Mouse (Mus musculus) kidney, postnatal 14 days (tissue): Measurements from ENCODE around the gene 2010003K11Rik.

Source experiments
- DNase-seq: peaks from one replicate; pipeline ENCODE4 v3.0.0; 2022; ENCODE audit warnings: mixed read lengths

2010003K11Rik gene

DNA sequence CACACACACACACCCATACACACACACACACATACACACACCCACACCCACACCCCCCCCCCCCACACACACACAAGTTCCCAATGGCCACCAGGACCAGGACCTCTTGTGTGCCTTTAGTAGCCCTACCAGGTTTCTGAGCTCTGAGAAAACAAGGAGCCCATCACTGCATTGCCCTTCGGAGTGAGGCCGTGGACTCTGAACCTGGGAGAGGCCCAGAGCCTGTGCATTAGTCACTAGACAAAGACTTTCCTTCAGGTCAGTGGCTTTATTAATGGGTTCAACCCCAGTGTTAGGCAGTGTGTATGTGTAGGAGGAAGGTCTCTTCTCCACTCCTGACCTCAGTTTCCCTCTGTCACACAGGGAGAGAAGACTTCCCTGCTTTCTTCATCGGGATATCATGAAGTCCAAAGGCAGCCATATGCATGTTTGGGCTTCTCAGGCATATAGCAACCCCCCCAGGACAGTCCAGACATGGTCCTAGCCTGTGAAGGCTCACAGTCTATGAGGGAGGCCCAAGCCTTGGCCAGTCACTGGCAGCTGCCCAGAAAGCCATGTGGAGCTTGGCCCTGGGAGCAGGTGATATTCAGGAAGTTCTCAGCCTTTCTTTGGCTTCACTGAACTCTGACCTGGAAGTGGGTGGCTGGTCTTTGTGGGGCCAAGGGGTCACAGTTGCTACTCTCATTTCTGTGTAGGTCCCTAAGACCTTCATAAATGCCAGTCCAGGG is 1.7 kb downstream of the 2010003K11Rik start:
- peak; percentile 57 for DNase-seq

DNA sequence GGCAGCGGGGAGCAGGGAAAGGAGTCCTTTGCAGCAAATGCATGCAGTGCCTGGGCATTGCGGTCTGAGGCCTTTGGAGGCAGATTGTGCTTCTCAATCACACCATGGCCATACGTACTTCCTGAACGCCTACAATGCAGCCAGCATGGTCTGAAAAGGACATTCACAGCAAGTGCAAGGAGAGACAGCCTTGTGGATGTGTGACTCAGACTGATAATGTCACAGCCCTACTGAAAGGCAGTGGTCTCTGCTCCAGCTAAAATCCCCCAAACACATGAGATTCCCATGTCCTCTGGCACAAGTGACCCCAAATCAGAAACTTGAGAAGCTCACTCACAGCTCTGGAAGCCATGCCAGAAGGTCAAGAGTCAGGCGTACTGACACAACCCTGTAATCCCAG is 2.6 kb downstream of the 2010003K11Rik start:
- DNase-seq, result no peak

DNA sequence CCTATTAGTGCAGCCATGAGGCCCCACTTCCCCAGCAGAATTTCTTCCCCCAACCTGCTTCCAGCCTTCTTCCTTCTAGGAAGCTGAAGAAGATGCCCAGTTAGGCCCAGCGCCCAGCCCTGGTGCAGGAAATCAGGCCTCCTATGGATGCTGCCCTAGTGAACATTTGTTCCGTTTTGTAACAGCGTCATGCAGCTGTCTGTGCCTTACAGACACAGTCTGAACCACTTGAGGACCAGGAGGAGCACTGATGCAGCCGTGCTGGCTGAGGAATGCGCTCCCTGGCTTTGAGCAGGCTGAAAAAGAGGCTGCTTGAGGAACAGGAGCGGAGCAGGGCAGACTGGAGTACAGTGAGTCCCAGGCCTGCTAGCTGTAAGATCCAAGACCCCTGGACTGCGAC is 3.7 kb downstream of the 2010003K11Rik start:
- no peak for DNase-seq

DNA sequence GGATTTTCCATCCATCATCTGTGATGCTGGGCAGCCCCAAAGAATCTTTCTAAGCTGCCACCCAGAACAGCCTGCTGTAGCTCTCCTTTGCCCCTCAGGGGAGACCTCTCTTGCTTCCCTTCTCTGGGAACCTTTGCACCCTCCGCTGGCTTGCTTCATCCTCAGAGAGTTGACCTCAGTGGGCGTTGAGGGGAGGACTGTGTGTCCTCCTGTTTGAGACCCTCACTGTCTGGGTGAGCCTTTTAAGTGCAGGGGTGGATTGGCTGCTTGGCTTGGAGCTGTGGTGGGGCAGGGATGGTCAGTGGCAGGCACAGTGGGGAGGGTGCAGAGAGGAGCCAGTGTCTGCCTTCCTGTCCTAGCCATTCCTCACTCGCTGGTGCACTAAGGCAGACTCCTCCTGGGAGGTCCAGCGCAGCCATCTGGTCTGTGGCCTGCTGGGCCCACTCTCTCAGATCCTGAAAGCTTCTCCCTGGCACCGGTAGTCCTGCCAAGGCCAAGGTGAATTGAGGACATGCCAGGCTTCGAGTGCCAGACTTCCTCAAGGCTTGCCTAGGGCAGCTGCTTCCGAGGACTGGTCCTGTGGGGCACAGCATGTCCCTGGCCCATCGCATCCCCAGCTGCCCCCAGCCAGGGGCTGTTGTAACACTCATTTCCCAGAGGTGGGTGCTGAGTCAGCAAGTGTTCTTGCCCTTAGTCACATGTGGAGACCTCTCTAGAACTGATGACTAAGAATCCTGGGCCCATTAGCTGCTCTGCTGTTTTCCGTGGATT is 5.7 kb downstream of the 2010003K11Rik start:
- DNase-seq, result peak; percentile 83

DNA sequence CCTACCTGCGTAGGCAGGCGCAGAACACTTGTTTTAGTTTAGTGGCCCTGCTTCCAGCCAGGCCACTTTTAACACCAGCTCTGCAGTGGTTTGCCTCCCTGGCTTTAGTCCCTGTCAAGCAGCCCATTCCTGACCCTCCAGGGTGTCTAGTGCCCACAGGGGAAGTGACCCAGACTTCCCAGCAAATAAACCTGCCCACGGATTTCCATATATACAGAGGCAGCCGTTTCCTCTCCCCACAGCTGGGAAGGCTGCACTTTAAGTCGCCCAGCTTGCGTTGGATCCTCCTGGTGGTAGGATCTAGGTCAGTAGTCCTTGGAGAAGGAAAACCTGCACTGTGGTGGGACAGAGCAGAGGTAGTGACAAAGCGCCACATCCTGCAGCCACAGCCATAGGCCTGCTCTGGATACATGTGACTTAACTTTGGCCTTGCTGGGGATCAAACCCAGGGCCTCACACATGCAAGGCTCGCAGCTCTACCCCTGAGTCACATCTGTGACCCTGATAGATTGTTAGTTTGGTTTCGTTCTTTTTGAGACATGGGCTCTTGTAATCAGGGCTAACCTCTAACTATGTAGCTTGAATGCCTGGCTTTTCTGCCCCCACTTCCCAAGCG is 7.2 kb downstream of the 2010003K11Rik start:
- DNase-seq, result no peak

DNA sequence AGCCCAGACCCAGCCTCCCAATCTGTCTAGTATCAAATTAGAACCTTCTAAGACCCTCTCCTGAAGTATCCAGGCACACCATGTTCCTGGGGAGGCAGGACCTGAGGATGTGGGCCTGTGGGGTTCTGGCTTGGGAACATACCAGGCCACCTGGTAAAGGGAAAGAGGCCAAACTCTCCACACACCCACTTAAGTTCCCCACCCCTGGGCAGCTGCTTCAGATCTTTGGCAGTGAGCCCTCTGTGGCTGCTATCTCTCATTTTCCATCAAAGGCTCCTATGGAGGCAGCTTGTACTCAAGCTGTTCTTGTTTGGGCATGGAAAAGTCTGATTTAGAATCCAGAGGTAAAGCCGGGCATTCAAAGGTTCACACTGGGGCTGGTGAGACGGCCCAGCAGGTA is 10.5 kb downstream of the 2010003K11Rik start:
- no peak for DNase-seq

DNA sequence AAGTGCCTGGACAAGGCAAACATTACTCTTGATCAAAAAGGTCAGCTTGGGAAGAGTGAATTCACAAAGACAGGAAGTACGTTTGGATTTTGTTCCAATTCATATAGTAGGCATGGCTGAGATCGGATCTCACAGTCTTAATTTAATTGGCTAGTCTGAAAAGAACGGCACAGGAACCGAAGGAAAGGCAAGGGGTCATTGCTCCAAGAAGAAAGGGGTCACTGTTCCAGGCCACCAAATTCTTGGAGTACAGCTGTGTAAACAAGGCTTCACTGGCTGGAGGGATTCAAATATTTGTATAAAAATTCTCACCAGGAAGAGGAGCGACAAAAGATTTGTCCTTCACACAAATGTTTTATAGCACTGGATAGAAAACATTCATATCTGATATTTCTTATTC is 13.4 kb downstream of the 2010003K11Rik start:
- DNase-seq, result peak; percentile 51

DNA sequence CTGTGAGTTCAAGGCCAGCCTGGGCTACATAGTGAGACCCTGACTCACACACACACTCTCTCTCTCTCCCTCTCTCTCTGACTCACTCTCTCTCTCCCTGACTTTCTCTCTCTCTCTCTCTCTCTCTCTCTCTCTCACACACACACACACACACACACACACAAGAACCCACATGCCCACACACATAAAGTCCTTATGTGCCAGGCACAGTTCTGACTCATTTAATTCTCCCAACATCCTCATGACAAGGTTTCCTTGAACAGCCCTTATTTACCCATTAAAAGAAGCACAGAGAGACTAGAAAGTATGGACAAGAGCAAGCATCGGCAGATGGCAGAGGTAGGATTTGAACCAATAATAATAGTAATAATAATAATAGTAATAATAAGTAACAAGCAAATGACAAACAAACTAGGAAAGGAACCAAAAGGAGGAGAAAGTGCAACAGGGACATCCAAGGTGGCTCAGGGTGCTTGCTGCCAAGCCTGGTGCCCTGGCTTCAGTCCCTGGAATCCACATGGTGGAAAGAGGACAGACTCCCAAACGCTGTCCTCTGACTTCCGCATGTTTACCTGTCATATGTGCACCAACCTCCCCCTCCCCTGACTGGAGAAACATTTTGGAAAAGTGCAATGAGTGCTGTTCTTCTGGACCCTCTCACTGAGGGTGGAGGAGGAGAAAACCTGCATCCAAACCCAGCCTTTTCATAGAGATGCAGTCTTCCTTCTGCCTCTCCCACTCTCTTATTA is 16.1 kb downstream of the 2010003K11Rik start:
- no peak for DNase-seq

DNA sequence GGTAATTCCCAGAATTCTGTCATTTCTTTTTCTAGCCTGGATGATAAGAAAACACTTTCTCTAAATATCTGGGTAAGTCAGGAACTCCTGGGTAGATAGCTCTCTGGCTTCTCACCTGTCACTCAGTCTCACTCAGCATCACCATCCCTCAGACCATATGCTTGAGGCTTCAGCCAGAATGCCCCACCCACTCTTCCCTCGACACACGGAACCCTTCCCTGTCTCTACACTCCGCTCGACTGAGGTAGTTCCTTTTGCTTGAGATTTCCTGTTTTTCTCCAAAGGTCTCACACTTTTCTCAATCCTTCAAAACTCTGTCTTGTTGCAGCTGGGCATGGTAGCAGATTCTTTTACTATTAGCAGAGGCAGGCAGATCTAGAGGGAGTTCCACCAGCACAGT is 17.1 kb downstream of the 2010003K11Rik start:
- DNase-seq, result no peak

DNA sequence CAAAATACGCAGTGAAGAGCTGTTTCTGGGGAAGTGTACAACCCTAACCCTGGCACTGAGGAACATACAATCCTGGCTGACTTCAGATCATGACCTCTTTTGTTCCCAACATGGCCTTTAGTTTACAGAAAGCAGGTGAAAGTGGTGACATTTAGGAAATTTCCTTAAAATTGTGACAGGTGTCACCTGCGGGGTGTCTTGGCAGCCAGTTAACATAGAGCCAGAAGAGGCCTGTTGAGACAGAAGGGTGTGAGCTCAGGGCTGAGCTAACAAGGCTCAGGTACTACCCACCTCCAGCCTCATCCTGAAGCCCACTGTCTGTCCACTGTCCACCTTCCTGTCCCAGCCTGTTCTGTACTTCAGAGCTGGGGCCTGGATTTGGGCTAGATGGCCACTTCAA is 18.3 kb downstream of the 2010003K11Rik start:
- DNase-seq, result no peak

DNA sequence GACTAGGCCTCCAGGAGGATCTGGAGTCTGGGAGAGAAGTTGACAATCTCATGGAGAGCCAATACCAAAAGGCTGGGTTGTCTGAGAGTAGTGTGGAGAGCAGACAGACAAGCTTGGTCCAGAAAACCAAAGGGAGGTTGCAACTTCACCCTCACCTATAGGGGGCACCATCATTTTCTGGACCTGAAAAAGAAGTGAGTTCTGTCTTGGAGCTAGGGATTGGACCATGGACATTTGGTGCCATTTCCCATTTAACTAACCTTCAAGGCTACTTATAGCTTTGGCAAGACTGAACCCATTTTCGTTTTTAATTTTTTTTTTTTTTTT is 20.2 kb downstream of the 2010003K11Rik start:
- DNase-seq, result no peak

DNA sequence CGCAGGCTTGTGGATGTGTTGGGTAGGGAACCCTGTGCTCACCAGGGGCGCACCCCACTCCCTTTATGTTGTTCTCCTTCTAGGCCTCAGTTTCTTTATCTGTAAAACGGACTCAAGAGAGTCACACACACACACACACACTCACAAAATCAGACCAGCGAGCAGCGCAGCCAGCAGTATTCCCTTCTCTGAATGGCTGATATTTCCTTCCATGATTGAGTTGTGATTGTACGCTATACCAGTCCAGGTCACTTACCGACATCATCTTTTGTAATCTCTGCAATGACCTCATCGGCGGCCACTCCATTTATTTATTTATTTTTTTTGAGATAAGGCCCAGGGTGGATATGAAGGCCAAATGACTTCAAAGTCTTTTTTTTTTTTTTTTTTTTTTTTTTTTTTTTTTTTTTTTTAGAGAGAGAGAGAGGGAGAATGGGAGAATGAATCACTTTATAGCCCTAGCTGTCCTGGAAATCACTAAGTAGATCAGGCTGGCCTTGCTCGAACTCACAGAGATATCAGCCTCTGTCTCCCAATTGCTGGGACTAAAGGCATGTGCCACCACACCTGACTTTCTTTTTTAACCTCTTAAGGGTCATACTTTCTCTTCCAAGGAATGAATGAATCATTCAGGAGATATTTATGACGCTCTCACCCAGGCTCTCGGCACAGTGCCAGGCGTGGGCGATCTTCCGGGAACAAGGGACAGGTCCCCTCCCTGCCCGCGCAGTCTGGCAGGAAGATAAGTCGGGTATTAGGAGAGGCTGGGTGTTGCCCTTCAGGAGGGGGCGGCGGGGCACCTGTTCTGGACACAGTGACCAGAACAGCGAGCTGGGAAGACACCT is 20.8 kb downstream of the 2010003K11Rik start, which contains the start of gene Syt12:
TSS of gene Syt12 (minus strand) at position 103 of the 845 bp plus-strand sequence.
- peak; percentile 27 for DNase-seq

DNA sequence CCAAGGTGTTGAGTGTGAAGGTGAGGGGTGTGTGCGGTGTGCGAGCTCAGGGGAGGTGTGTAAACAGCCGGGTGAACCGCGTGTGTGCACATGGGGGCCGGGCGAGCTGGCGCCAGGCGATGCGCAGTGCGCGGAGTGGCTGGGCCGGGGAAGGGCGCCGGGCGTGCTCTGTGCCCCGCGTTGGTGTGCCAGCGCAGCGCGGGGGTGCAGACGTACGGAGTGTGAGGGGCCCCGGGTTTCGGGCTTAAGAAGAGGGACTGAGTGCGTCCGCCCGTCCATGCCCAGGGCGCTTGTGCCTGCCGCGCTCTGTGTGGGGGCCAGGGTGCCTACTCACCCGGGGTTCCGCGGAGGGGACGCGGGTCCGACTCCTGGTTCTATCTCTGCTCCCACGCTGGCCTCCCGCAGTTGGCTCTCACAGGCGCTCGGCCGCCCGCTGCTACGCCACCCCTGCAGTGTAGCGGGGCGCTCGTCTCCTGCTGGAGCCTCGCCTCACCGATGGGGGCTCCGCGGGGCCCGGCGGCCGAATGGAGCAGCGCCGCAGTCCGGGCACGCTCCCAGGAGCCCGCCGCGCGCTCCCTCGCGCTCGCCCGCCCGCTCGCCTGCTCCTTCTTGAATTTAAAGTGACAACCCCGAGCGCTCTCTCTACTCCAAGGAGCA is 21.7 kb downstream of the 2010003K11Rik start:
- peak; percentile 60 for DNase-seq

DNA sequence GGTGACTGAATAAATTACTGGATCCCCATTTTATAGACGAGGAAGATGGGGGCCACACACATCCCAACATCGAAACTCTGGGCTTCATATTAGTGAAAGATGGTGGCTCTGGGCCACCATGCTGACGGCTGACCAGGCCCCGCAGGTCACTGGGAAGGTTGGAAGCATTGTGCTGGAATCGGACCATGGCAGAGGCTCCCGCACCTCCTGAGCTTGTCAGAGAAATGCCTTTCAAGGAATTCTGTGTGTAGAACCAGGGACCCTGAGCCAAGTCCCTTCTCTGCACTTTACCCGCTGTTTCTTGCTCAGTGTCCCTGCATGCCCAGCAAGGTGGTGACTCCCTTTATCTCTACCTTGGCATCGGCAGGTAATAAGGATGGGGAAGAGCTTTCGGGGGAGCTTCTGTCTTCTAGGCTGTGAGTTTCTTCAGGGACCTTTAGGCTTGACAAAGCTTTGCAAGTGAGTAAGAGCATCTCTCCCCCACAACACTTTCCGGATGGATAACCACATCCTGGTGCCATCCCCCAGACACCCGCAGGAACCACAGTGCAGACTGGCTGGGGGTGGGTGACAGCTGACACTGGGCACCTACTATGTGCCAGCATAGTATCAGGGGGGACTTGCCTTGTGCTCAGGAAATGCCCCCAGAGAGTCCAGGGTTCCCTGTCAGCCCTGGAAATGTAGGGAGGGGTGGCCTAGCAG is 23.0 kb downstream of the 2010003K11Rik start:
- DNase-seq, result no peak

DNA sequence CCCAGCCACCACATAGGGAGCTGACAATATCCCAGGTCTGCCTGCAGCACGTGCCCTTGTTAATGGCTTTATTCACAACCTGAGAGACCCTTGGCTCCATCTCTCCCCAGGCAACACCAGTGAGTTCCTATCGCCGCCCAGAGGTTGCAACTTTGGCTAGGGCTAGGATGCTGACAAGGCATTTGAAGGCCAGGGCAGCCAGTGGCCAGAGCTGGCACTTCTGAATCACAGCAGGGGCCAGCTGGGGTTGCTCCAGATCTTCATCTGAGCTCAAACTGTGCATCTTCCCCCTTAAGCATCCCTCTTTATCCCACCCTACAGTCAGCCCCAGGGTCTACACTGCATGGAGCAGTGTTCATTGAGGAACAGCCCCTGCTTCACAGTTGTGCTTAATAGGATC is 23.6 kb downstream of the 2010003K11Rik start:
- DNase-seq, result no peak

DNA sequence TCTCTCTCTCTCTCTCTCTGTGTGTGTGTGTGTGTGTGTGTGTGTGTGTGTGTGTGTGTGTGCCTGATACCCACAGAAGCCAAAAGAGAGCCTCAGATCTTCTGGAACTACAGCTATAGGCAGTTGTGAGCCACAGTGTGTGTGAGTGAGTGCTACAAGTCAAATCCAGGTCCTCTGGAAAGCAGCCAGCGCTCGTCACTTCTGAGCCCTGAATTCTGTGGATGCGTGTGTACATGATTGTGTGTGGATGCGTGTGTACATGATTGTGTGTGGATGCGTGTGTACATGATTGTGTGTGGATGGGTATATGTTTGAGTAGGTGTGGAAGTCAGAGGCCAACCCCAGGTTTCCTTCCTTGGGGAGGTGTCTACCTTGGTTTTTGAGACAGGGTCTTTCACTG is 24.8 kb downstream of the 2010003K11Rik start:
- DNase-seq, result no peak

DNA sequence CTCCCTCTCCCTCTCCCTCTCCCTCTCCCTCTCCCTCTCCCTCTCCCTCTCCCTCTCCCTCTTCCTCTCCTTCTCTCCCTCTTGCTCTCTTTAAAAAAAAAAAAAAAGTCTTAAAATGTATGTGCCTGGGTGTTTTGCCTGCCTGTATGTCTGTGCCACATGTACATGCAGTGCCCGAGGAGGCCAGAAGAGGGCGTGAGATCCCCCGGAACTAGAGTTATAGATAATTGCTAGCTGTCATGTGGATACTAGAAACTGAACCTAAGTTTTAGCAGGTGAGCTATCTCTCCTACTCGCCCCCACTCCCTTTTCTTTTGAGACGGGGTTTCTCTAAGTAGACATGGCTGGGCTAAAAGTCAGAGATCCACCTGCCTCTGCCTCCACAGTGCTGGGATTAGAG is 30.0 kb downstream of the 2010003K11Rik start:
- DNase-seq, result no peak

DNA sequence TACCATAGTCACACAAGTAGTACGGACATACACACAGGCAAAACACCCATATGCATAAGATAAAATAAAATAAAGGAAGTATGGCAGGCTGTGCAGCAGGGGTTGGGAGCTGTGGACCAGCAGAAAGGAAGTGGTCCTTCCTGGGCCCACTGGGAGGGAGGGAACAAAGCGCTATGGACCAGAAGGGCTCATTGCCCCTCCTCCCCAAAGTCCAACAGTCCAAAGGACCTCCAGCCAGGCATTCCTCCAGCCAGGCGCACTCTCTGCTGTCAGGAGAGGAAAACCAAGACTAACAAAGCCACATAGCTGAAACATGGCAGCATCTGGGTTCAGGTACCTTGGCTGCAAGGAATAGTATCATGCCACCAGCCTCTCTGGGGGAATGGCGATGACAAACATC is 33.7 kb downstream of the 2010003K11Rik start:
- DNase-seq, result peak; percentile 29

DNA sequence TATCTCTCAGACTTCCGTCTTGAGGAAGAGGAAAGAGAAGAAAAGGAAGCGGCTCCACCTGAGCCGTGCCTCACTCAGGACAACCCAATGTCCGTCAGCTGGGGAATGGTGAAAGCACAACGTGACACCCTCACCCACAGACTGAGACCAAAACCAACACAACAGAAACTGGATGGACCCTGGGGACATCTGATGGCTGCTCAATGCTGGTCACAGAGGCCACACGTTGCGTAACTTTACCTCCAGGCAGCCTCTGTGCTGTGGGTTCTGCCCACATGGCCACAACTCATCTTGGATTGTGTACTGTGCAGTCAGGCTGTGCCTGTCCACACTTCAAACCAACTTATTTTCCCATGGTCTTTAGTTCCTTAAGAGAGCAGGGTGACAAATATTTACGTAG is 36.4 kb downstream of the 2010003K11Rik start:
- DNase-seq, result no peak

DNA sequence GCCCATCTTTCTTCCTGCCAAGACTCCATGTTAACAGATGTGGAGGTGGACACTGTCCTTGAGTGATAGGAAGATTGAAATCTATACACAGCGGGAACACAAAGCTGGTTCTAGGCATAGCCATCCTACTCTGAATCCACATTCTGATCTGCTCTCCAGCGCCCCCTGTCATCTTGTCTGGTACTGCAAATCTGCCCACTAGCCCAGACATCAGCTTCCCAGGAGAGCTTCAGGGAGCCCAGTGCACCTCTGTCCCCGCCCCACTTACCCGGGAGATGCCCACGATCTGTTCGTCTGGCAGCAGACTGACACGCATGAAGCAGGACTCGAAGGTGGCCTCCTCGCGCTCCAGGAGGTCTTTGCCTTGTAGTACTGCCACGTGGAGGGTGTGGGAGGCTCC is 42.2 kb downstream of the 2010003K11Rik start:
- peak; percentile 59 for DNase-seq
